Mouse (Mus musculus): ENCODE data around the gene Tmem116.

Tmem116 gene

GRCm38 (mm10) chr5:121451644-121452025, at the start of gene Tmem116:
Gene Tmem116 (plus strand): TSS chr5:121451893.
- peak; percentile 68 for DNase-seq (ENCODE audit: low spot score)

DNA sequence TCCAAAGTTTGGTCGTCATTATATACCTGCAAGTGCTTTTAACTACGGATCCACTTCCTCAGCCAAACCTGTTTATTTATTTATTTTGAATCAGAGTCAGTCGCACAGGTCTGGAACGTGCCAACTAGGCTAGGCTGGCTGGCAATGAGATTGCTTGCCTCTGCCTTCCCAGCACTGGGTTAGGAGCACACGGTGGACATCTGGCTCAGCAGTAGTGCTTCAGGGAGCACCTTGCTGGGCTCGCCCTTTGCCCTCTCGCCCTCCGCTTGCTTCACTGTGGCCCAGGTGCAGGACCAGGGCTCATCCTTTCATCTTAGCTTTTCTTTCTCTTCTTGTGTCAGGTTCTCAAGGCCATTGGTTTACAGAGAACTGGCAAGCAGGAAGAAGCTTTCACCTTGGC, 43.8 kb upstream of the Tmem116 start:
- DNase-seq (ENCODE audit: low spot score): peak; percentile 66

DNA sequence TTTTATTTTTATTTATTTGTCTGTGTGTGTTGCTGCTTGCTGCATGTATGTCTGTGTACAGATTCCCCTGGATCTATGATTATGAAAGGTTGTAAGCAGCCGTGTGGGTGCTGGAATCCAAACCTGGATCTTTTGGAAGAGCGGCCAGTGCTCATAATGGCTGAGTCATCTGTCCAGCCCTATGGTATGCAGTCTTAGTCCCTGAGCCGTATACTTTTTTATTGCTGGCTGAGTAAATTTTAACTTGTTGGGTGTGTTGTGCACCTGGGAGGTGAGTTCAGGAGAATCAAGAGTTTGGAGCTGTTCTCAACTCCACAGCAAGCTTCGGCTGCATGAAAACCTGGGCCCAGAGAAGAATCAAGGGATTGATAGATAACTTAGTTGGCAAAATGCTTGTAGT, 40.7 kb upstream of the Tmem116 start:
- no peak for DNase-seq (ENCODE audit: low spot score)

DNA sequence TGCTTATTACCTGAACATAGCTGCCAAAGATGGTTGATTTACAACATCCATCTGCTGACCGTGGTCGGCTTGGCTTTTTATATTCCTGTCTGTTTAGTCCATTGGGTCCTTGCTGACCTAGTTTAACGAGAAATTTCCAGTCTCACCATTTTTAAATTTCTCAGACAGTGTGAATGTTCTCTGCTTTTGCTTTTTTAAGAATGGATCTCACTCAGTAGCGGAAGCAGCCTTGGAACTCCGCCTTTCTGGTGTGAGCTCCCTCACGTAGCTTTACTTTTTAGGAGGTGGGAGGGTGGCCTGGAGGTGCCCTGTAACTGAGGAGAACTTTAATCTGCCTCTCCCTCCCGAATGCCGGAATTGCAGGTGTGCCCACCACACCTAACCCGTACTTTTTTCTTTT, 31.0 kb upstream of the Tmem116 start:
- DNase-seq (ENCODE audit: low spot score): no peak

- DNase-seq (ENCODE audit: low spot score): no peak
Observed at GRCm38 (mm10) chr5:121422787-121423186, 28.9 kb upstream of the Tmem116 start.

GRCm38 (mm10) chr5:121423297-121423696, 28.4 kb upstream of the Tmem116 start:
- no peak for DNase-seq (ENCODE audit: low spot score)

DNA sequence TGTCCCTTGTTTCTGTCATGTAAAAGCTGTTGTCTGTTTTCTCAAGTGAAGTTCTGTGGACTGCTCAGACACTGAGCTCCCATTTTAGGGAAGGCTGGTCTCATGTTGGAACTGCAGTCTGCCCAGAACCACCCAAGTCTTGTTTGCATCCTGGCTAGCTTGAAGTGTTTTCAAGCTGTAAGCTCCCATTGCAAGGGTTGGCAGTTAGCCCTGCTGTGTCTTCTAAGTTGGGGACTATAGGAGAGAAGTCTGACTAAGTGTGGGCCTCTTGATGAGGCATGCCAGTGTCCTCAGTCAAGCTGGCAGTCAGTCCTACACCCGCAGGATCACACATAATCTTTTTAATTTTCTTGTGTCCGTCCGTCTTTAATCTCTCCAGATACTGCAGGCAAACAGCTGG, 22.7 kb upstream of the Tmem116 start:
- no peak for DNase-seq (ENCODE audit: low spot score)

- DNase-seq (ENCODE audit: low spot score): peak; percentile 89
Observed at GRCm38 (mm10) chr5:121438131-121438530, 13.6 kb upstream of the Tmem116 start.

GRCm38 (mm10) chr5:121438756-121439155, 12.9 kb upstream of the Tmem116 start:
- no peak for DNase-seq (ENCODE audit: low spot score)

DNA sequence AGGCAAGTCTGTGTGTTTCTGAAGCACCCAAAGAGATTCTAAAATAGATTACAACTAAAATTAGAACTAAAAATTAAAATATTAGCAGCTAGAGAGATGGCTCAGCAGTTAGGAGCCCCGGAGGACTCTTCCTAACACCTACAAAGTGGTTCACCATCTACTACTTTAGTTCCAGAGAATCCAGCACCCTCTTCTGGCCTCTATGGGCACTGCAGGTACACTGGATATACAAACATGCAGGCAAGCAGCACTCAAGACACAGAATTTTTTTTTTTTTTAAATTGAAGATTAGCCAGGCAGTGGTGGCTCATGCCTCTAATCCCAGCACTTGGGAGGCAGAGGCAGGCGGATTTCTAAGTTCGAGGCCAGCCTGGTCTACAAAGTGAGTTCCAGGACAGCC, 8.1 kb upstream of the Tmem116 start:
- DNase-seq (ENCODE audit: low spot score): peak; percentile 57

- no peak for DNase-seq (ENCODE audit: low spot score)
Observed at GRCm38 (mm10) chr5:121444870-121445269, 6.8 kb upstream of the Tmem116 start.

DNA sequence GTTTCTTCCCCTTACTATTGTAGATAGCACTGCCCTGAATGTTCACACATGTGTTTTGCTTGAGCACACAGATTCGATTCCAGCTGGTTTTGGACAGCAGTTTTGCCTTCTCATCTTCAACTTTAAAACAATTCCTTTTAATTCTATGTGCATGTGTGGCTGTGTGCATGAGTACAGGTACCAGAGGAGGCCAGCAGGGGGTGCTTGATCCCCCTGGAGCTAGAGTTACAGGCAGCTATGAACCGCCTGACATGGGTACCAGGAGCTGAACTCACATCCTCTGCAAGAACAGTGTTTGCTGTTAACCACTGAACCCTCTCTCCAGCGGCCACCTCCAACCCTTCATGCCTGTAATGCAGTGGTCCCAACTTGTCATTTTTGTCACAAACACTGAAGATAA, 3.2 kb upstream of the Tmem116 start:
- no peak for DNase-seq (ENCODE audit: low spot score)

- peak; percentile 83 for DNase-seq (ENCODE audit: low spot score)
Observed at GRCm38 (mm10) chr5:121449976-121450375, 1.7 kb upstream of the Tmem116 start.

DNA sequence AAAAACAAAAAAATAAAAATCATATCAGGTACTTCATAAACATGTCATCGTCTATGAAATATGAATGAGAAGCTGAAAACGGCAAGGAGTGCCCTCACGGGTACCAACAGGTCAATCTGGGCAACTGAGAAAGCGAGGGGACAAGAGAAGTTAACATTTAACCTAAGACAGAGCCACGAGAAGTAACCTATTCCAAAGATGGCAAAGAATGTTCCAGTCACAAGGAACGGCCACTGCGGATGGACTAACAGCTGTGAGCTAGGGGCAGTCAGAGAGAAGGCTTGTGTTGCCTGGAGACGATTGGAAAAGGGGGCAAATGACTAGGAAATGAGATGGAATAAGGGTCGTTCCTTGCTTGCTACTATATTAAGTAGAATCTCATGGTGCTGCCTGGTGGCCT, 1.2 kb upstream of the Tmem116 start:
- DNase-seq (ENCODE audit: low spot score): no peak

- DNase-seq (ENCODE audit: low spot score): no peak
Observed at GRCm38 (mm10) chr5:121451203-121451602, 490 bp upstream of the Tmem116 start.

DNA sequence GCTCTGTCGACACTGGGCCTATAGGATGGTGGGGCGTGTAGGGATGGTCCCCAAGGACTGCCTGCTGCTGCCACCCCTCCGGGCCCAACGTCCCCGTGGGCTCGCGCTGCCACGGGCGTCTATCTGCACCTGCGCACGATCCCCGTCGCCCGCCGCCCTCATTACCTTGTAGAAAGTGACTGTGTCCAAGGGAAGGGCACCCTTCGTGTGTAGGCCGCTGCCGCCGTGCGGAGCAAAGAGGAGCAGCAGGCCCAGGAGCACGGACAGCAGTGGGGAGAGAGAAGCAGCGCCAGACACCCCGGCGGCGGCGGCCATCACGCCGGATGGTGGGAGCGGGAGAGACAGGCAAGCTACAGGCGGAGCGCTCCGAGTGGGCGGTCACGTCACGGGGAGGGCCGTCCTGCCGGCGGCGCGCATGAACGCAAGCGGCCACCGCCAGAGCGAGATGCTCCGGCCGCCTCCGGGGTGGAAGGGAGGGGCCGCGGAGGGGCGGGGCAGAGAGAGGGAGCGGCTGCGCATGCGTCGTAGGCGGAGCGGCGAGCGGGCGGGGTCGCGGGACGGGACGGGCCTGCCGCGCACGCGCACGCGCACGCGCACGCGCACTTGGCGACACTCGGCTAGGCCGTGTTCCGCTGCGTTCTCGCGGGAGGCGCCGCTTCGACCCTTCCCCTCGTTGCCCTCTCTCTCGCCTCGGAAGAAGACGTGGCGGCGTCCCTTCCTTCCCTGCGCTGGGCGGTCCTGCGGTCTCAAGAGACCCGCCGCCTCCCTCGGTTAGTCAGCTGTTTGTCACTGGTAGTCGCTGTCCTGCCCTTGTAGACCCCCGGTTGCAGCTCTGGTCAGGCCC, 555 bp downstream of the Tmem116 start, which contains the start of gene Erp29:
Gene Erp29, minus strand, starts transcription at position 481 of the 844 bp plus-strand sequence.
- peak; percentile 98 for DNase-seq (ENCODE audit: low spot score)

- DNase-seq (ENCODE audit: low spot score): peak; percentile 83
Observed at GRCm38 (mm10) chr5:121452906-121453305, 1.2 kb downstream of the Tmem116 start.

DNA sequence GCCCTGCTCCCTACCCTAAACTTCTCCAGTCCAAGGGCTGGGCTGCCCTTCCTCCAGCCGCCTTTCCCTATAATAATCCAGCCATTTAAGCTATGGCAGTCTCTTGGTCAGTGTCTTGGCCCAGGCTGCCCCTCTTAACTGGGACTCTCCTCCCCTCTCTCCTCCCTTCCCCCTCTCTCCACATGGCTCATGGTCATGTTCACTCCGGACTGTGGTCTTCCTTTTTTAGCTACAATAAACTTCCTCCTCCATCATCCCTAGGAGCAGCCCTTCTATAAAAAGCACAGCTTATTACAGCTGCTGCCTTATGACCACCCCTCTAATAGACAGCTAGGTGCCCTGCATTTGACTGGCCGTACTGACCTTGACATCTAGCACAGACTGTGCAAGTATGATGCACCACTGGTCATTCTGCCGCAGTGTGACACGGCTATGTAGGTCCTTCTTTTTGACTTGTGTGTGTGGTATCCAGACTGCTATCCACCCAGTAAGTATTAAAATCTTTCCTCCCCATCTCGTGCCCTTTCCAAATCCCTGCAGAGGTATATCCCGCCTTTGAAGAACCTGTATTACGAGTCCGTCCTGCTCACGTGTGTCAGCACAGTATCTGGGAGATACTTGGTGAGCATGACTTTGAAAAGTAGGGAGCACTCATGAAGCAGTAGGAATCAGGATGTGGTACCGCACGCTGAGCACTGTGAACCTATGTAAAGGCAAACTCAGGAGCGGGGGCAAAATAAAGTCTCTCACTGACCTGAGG, 2.2 kb downstream of the Tmem116 start:
- DNase-seq (ENCODE audit: low spot score): peak; percentile 52

DNA sequence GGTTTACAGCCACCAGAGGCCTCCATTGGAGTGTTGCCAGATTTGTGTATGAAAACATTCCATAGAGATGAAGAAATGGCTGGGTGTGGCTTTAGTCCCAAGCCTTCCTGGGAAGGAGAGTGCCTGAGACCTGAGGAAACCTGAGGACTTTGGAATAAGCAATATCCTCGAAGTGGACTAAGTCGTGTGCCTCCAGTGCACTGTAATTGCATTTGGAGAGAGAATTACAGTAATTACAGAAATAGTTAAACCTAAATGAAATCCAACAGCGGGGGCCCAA, 2.8 kb downstream of the Tmem116 start:
- DNase-seq (ENCODE audit: low spot score): no peak

- no peak for DNase-seq (ENCODE audit: low spot score)
Observed at GRCm38 (mm10) chr5:121455510-121456265, 4.0 kb downstream of the Tmem116 start.

DNA sequence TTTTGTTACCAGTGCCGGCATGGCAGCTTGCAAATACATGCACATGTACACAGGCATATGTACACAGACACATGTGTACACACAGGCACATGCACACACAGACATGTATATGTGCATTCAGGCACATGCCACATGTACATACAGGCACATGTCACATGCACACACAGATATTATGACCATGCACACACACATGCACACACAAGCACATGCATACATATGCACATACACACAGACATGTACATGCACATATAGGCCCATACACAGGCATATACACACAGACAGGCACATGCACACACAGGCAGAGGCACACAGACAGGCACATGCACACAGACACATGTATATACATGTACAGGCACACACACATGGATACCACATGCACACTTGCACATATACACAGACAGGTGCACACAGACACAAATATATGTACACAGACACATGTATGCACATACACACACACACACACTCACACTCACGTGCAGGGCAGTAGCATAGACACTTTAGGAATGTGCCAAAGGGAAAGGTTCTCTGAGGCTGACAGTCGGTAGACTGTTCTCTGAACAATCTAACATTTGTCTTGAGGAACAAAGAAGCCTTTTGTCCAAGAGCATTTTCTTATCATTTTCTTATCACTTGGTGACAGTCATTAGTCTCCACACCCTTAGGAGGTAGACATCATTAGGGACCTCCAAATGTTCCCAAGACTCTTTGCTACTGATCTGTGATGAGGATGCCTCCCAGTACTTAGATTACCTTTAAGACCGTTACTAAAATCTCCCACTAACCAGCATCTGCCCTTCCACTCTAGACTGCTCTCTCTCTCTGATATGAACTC, 9.9 kb downstream of the Tmem116 start:
- no peak for DNase-seq (ENCODE audit: low spot score)

GRCm38 (mm10) chr5:121462171-121462502, 10.4 kb downstream of the Tmem116 start:
- DNase-seq (ENCODE audit: low spot score): peak; percentile 55

Data from adipocyte (in vitro differentiated cells).